Mouse (Mus musculus) G1E-ER4 (cell line): ENCODE results near the gene Pafah2. TPM values are rescaled to one million over a fixed set of nuclear protein-coding genes. Genes with fewer than 3 reads are reported as not detected.
"Not testable (repeated sequence)": the region's sequence is repeated elsewhere in the genome, so short reads cannot be mapped to it uniquely, and the experiment has no call there.

ENCODE experiments used
- GATA1 ChIP-seq: IDR thresholded peaks from one replicate; pipeline ENCODE4 v1.8.0; 2012; ENCODE audit warnings: low read length, inconsistent platforms
- polyA plus RNA-seq: library from polyadenylated mRNA; stranded (reverse); fragments of >175 nt; gene quantifications from 2 replicates; pipeline ENCODE4 v1.2.3, GENCODE M21; 2012

Pafah2 gene
- polyA plus RNA-seq, 1 experiment, result 28.3 TPM

GRCm38 (mm10) chr4:134362124-134362523 lies 34.0 kb upstream of the Pafah2 start:
- TF ChIP-seq GATA1, result no peak

DNA sequence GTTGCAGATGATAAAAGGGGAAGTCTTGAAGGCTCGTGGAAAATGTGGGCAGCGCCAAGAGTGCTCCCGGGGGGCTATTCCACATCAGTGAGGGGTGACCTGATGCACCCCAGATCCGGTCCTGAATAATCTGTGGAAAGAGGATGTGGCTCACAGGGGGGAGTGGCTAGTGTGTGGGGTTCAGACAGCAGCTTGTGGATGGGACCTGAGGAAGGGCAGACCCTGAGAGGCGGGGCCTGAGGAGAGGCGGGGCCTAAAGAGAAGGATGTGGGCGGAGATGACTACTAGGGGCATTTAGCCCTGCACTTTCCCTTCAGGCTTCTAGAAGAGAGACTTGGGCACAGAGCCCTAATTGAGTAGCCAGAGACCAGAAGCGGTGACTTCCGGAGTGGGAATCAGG lies 33.5 kb upstream of the Pafah2 start:
- TF ChIP-seq GATA1, result no peak

- TF ChIP-seq GATA1, result no peak
These were observed 30.8 kb upstream of the Pafah2 start for GRCm38 (mm10) chr4:134365280-134365679.

DNA sequence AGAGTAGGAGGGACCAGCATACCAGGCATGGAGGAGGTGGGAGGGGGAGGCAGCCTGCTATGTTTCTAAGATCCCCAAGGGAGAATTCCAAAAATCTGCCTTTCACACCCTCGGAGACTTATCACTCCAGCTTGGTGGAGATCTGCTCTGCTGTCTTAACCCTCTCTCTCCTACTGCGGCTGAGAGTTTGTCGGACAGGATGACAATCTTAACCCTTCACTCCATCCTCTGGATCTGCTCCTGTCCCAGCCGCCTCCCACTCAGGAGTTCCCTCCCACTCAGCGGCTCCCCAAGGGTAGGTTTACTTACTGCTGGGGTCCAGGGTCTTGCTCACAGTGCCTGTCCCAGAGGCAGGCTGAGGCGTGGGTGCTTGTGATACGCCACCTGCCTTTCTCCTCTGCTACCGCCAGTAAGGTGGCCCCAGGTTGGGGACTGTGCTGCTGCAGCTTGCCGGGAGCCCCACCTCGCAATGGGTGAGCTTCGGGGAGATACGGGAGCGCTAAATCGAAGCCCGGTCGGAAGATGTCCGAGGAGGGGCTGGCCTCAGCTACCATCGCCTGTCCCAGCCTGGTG lies 25.4 kb upstream of the Pafah2 start:
- TF ChIP-seq GATA1, result no peak

GRCm38 (mm10) chr4:134371316-134371855 lies 24.7 kb upstream of the Pafah2 start:
- TF ChIP-seq GATA1, result no peak

DNA sequence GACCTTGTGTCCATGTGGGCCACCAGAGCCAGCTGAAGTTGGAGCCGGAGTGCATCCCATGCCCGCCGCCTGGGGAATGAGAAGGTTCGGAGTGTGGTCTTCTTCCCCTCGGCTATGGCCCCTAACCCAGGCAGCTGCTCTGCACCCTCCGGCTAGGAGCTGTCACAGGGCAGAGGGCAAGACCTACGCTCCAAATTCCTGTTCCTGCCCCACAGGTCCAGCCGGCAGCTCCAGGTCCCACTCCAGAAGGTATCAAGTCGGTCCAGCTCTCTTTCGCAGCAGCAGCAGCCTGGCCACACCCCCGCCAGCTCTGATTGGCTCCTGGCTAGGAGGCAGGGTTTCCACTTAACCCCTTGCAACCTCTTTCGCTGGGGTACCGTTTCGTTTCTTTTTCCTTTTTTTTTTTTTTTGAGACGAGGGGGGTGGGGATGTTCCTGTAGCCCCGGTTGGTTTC lies 23.8 kb upstream of the Pafah2 start:
- no peak for TF ChIP-seq GATA1

DNA sequence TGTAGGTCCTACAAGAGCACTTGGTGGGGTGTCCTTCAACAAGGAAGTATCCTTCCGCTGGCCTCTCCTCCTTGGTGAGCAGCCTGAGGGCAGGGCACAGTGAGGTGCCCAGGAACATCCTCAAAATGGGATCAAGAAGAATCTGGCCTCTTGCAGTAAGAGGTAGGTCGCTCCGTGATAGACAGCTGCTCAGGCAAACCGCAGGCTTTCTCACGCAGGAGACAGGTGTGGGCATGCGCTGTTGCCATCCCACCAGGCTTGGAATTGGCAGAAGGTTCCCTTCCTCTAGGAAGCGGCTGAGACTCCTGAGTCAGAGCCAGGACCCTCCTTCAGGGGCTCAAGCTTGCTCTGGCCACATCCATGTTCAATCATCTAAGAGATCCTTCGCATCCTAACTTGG lies 22.8 kb upstream of the Pafah2 start:
- no peak for TF ChIP-seq GATA1

DNA sequence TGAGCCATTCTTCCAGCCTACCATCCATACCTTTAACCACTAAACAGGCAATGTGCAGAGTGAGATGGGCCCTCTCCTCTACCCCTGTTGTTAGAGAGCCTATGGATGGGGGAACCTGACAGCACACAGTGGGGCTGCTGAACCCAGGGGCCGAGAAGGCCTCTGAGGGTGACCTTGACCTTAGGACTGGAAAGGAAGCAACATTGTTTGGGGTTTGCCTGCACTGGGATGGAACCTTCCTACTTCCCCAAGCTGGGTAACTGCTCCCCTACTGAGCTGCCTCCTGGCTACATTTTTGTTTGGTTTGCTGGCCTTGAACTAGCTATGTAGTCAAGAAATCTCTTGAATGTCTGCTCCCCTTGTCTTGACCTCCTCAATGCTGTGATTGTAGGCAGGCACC lies 21.8 kb upstream of the Pafah2 start:
- TF ChIP-seq GATA1, result no peak

DNA sequence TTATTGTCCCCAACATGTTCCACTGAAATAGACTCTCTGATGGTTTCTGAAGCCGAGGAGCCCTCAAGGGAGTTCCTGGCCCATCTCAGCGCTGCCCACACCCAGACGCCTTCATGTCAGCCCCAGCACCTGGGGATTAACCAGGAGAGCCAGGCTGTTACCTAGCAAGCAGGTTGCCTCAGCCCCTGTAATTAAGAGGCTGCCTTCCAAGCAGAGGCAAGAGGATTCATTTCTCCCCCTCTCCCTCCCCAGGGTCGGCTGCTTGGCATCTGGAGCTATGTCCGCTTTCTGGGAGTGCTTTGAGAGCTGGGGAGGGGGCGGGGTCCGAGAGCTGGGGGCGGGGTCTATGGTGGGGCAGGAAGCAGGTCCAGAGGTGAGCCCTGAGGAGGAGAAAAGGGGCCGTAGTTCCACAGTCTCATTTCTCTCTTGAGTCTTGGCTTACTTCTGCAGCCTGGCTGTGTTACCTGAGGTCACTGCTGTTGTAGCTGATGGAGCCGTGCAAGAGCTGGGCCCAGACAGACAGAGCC lies 18.0 kb upstream of the Pafah2 start:
- no peak for TF ChIP-seq GATA1

DNA sequence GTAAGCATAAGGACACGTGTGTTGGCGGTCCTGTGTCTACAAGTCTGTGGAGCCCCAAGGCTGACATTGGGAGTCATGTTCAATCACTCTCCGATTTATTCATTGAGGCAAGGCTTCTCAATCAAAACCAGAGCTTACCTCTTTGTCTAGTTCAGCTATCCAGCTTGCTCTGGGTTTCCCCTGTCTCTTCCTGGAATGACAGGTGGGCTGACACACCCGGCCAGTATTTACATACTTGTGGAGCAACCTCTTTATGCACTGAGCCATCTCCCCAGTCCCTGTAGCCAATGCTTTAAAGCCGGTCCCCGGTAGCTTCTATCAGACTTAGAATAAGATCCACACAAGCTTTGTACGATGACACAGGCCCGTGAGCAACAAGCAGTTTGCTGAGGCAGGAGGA lies 16.6 kb upstream of the Pafah2 start:
- TF ChIP-seq GATA1, result no peak

- not testable (repeated sequence) for TF ChIP-seq GATA1
These were observed 12.4 kb upstream of the Pafah2 start, which contains the start of gene Extl1 for GRCm38 (mm10) chr4:134383750-134384149. TSS of gene Extl1 (minus strand) at chr4:134383850.

DNA sequence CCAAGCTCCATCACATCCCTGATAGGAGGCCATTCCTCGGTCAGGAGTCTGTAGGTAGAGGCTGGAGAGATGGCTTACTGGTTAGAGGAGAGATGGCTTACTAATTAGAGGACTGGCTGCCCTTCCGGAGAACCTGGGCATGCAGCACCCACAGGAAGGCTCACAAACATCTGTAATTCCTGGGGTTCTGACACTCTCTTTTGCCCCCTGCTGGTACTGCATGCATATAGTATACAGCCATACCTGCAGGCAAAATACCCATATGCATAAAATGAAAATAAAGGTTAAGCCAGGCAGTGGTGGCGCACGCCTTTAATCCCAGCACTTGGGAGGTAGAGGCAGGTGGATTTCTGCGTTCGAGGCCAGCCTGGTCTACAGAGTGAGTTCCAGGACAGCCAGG lies 8.9 kb upstream of the Pafah2 start:
- TF ChIP-seq GATA1, result no peak

DNA sequence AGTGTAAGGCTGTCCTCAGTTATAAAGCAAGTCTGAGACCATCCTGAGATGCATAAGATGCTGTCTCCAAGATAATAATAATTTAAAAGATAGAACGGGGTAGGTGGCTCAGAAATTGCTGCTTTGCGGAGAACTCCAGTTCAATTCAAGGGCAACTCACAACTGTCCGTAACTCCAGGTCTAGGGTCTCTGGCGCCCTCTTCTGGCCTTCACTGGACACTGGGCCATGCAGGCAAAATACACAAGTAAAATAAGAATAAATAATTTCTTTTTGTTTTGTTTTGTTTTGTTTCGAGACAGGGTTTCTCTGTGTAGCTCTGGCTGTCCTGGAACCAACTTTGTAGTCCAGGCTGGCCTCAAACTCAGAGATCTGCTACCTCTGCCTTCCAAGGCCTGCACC lies 7.7 kb upstream of the Pafah2 start:
- no peak for TF ChIP-seq GATA1

- no peak for TF ChIP-seq GATA1
These were observed 4.5 kb upstream of the Pafah2 start for GRCm38 (mm10) chr4:134391636-134392035.

GRCm38 (mm10) chr4:134392595-134392994 lies 3.5 kb upstream of the Pafah2 start:
- TF ChIP-seq GATA1, result no peak

GRCm38 (mm10) chr4:134393026-134393425 lies 3.1 kb upstream of the Pafah2 start:
- TF ChIP-seq GATA1, result no peak

DNA sequence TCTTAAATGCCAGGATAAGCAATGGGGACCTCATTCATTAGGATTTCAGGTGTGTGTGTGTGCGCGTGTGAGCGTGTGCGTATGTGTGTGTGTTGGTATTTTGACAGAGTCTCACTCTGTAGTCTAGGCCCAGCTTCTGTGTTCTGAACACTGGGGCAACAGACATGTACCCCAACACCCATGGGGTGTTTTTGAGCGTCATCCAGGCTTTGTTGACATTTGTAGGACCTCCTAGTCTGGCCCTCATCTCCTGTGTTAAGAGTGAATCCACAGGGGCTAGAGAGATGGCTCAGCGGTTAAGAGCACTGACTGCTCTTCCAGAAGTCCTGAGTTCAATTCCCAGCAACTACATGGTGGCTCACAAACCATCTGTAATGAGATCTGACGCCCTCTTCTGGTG lies 978 bp upstream of the Pafah2 start:
- TF ChIP-seq GATA1, result no peak
